Mouse (Mus musculus) 3T3-L1 (cell line): ENCODE results near the gene Pramel3.
"Not testable (repeated sequence)": the region's sequence is repeated elsewhere in the genome, so short reads cannot be mapped to it uniquely, and the experiment has no call there.

ENCODE experiments used
- DNase-seq: peaks from one replicate; pipeline ENCODE4 v3.0.0-alpha.2; 2015; ENCODE audit warnings: low read depth, low spot score

Gene Pramel3

DNA sequence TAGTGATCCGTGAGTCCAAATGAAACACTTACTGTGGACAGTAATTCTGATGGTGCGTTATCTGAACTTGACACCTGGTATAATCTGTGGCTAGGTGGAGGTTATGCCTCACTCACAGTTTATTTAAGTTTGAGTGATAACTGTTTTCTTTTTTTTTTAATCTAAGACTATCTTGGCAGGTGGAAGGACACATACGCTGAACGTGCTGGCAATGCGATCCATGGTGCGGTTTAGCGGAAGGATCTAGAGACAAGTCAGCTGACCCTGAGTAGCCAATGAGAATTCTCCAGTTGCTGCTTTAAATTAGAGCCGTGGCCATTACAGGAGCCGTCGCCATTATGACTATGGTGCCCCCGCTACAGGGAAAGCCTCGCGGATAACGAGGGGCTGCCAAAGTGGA lies at the start of gene Pramel3:
Pramel3 (plus strand) TSS at position 301 of the 400 bp plus-strand sequence.
- DNase-seq: not testable (repeated sequence)

- not testable (repeated sequence) for DNase-seq
These were observed 58.6 kb downstream of the Pramel3 start for GRCm38 (mm10) chrX:135360685-135361084.

GRCm38 (mm10) chrX:135361943-135362342 lies 59.8 kb downstream of the Pramel3 start:
- not testable (repeated sequence) for DNase-seq
